Mouse (Mus musculus): ENCODE measurements around the gene Gm49661. TPM values are rescaled to one million over a fixed set of nuclear protein-coding genes. Genes with fewer than 3 reads are reported as not detected.
A peak's percentile ranks its signal among the peaks of the same experiment; 100 is the strongest.

Gene Gm49661
- polyA plus RNA-seq, 1 experiment from 2014 or later: not detected

- Histone ChIP-seq H3K4me2 (replicated peaks; ENCODE audit: low read depth) (peak overlapping the region; percentile 87; the same call in 1 of the 2 replicates), H3K36me3 (ENCODE audit: control insufficient read depth, insufficient read depth, low read length) (no peaks in the 10 kb centered on the region; the same call in 1 of the 2 replicates), H3K4me1 (replicated peaks; ENCODE audit: control insufficient read depth, insufficient read depth) (peaks cover 13% of the 10 kb centered on the region), H3K27me3 (ENCODE audit: control insufficient read depth, insufficient read depth, low read length) (no peaks in the 10 kb centered on the region), H3K27ac (replicated peaks) (peak overlapping the region; percentile 94), H3K9me3 (ENCODE audit: control insufficient read depth, low read length) (no peaks in the 10 kb centered on the region), H3K9ac (ENCODE audit: low read length) (no peak overlapping the region), H3K4me3 (ENCODE audit: low read depth, low read length) (no peak overlapping the region)
- WGBS: 88% methylated on average over 13 of the region's 13 CpGs
- TF ChIP-seq CTCF (IDR thresholded peaks at IDR 0.05; ENCODE audit: low read depth) (no peak), EP300 (optimal IDR thresholded peaks at IDR 0.05) (no peak)
- no peak for DNase-seq (ENCODE audit: low spot score)
- no peak for ATAC-seq (ENCODE audit: low FRiP score, low TSS enrichment)
These were observed 1.5 kb downstream of the Gm49661 start for GRCm38 (mm10) chr8:84967532-84968304.

DNA sequence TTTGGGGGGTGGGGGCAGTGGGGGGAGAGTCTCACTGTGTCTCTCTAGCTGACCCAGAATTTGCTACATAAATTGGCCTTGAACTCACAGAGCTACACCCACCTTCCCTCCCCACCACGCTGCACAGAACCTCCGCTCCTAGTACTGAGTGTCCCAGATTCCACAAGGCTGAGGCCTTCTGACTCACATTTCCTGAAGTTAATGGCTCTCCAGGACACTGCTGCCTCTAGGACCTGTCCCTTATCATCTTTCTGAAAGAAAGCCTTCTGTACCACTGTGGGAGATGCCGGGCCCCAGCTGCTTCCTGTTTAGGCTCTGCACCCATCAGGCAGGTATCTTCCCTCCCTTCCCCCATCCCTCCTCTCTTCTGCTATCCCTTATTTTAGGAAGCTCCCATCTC is 2.6 kb downstream of the Gm49661 start:
- no peak overlapping the region for H3K4me3 ChIP-seq (ENCODE audit: low read depth, low read length)
- peak overlapping the region; percentile 76 for H3K27ac ChIP-seq (replicated peaks)
- TF ChIP-seq CTCF (IDR thresholded peaks at IDR 0.05; ENCODE audit: low read depth) (no peak), EP300 (optimal IDR thresholded peaks at IDR 0.05) (no peak)
- no peak overlapping the region for H3K9ac ChIP-seq (ENCODE audit: low read length)
- H3K4me1 ChIP-seq (replicated peaks; ENCODE audit: control insufficient read depth, insufficient read depth): peaks cover 13% of the 10 kb centered on the region
- no peaks in the 10 kb centered on the region for H3K27me3 ChIP-seq (ENCODE audit: control insufficient read depth, insufficient read depth, low read length)
- DNase-seq (ENCODE audit: low spot score) (no peak), ATAC-seq (ENCODE audit: low FRiP score, low TSS enrichment) (peak; percentile 19; the same call in 1 of the 2 replicates)
- H3K4me2 ChIP-seq (replicated peaks; ENCODE audit: low read depth): peak overlapping the region; percentile 91; the same call in 1 of the 2 replicates
- WGBS: 29% methylated on average over 3 of the region's 3 CpGs
- H3K36me3 ChIP-seq (ENCODE audit: control insufficient read depth, insufficient read depth, low read length): peaks cover 2% of the 10 kb centered on the region
- H3K9me3 ChIP-seq (ENCODE audit: control insufficient read depth, low read length): no peaks in the 10 kb centered on the region

DNA sequence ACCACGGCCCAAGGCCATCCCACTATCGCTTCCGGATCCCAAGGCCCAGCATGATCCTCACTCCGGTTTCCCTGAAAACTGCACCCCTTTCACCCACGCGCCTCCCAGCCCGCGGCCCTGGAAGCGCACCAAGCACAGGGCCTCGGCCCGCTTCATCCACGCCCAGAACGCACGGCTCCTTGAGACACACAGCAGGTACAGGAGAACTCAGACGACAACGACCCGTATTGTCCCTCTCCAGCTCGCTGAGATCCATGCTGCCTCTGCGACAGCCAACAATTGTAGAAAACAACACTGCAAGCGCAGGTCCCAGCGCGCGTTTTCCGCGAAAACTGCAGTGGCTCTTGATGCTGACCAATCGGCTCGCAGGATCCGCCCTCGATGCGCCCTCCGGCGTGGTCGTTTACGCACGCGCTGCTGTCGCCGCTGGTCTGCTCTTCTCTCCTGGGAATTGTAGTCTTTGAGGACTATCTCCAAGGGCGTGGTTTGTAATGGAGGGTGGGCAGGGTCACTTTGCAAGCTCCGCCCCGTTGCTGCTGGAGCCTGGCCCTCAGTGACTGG is 3.4 kb downstream of the Gm49661 start:
- Histone ChIP-seq H3K27me3 (ENCODE audit: control insufficient read depth, insufficient read depth, low read length) (no peaks in the 10 kb centered on the region), H3K4me2 (replicated peaks; ENCODE audit: low read depth) (peak overlapping the region; percentile 91), H3K4me3 (ENCODE audit: low read depth, low read length) (peak overlapping the region; percentile 58), H3K4me1 (replicated peaks; ENCODE audit: control insufficient read depth, insufficient read depth) (peaks cover 10% of the 10 kb centered on the region), H3K9me3 (ENCODE audit: control insufficient read depth, low read length) (no peaks in the 10 kb centered on the region), H3K36me3 (ENCODE audit: control insufficient read depth, insufficient read depth, low read length) (peaks cover 2% of the 10 kb centered on the region), H3K27ac (replicated peaks) (peak overlapping the region; percentile 76), H3K9ac (ENCODE audit: low read length) (peak overlapping the region; percentile 65)
- under 1% methylated on average over 41 of the region's 41 CpGs for WGBS
- ATAC-seq (ENCODE audit: low FRiP score, low TSS enrichment) (peak; percentile 92), DNase-seq (ENCODE audit: low spot score) (peak; percentile 96)
- no peak for TF ChIP-seq EP300 (optimal IDR thresholded peaks at IDR 0.05)
- TF ChIP-seq CTCF (IDR thresholded peaks at IDR 0.05; ENCODE audit: low read depth): no peak

DNA sequence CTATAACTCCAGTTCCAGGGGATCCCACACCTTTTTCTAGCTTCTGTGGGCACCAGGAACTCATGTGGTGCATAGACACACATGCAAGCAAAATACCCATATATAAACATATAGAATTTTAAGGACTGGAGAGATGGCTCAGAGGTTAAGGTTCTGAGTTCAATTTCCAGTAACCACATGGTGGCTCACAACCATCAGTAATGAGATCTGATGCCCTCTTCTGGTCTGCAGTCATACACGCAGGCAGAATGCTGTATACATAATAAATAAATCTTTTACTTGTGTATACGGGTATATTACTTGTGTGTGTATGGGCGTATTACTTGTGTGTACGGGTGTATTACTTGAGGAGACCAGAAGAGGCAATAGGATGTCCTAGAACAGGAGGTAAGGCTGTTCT is 5.3 kb downstream of the Gm49661 start:
- no peak overlapping the region for H3K4me2 ChIP-seq (replicated peaks; ENCODE audit: low read depth)
- H3K4me3 ChIP-seq (ENCODE audit: low read depth, low read length): no peak overlapping the region
- peaks cover 2% of the 10 kb centered on the region; the same call in 1 of the 2 replicates for H3K36me3 ChIP-seq (ENCODE audit: control insufficient read depth, insufficient read depth, low read length)
- TF ChIP-seq EP300 (optimal IDR thresholded peaks at IDR 0.05) (no peak), CTCF (IDR thresholded peaks at IDR 0.05; ENCODE audit: low read depth) (peak; percentile 50)
- WGBS: 73% methylated on average over 4 of the region's 4 CpGs
- no peaks in the 10 kb centered on the region for H3K9me3 ChIP-seq (ENCODE audit: control insufficient read depth, low read length)
- H3K27ac ChIP-seq (replicated peaks): no peak overlapping the region
- H3K27me3 ChIP-seq (ENCODE audit: control insufficient read depth, insufficient read depth, low read length): no peaks in the 10 kb centered on the region
- no peak overlapping the region for H3K9ac ChIP-seq (ENCODE audit: low read length)
- no peak for ATAC-seq (ENCODE audit: low FRiP score, low TSS enrichment)
- DNase-seq (ENCODE audit: low spot score): no peak
- H3K4me1 ChIP-seq (replicated peaks; ENCODE audit: control insufficient read depth, insufficient read depth): peaks cover 5% of the 10 kb centered on the region; the same call in 1 of the 2 replicates

- peaks cover 5% of the 10 kb centered on the region for H3K36me3 ChIP-seq (ENCODE audit: control insufficient read depth, insufficient read depth, low read length)
- 92% methylated on average over 7 of the region's 7 CpGs for WGBS
- no peak for ATAC-seq (ENCODE audit: low FRiP score, low TSS enrichment)
These were observed 9.4 kb downstream of the Gm49661 start for GRCm38 (mm10) chr8:84959811-84960210.

GRCm38 (mm10) chr8:84956768-84957167 is 12.5 kb downstream of the Gm49661 start:
- H3K4me3 ChIP-seq (ENCODE audit: low read depth, low read length): no peak overlapping the region
- peaks cover 3% of the 10 kb centered on the region for H3K36me3 ChIP-seq (ENCODE audit: control insufficient read depth, insufficient read depth, low read length)
- 51% methylated on average over 2 of the region's 2 CpGs for WGBS

More at GRCm38 (mm10) chr8:84959811-84960210, 9.4 kb downstream of the Gm49661 start:
- no peak for DNase-seq (ENCODE audit: low spot score)
- no peak overlapping the region for H3K27ac ChIP-seq (replicated peaks)
- no peaks in the 10 kb centered on the region for H3K27me3 ChIP-seq (ENCODE audit: control insufficient read depth, insufficient read depth, low read length)
- no peaks in the 10 kb centered on the region for H3K9me3 ChIP-seq (ENCODE audit: control insufficient read depth, low read length)
- no peak overlapping the region for H3K4me3 ChIP-seq (ENCODE audit: low read depth, low read length)
- no peak for TF ChIP-seq CTCF (IDR thresholded peaks at IDR 0.05; ENCODE audit: low read depth)
- no peak for TF ChIP-seq EP300 (optimal IDR thresholded peaks at IDR 0.05)
- H3K9ac ChIP-seq (ENCODE audit: low read length): no peak overlapping the region
- H3K4me2 ChIP-seq (replicated peaks; ENCODE audit: low read depth): no peak overlapping the region
- H3K4me1 ChIP-seq (replicated peaks; ENCODE audit: control insufficient read depth, insufficient read depth): no peaks in the 10 kb centered on the region

More at GRCm38 (mm10) chr8:84956768-84957167, 12.5 kb downstream of the Gm49661 start:
- peak; percentile 91 for TF ChIP-seq CTCF (IDR thresholded peaks at IDR 0.05; ENCODE audit: low read depth)
- TF ChIP-seq EP300 (optimal IDR thresholded peaks at IDR 0.05): no peak
- Histone ChIP-seq H3K9ac (ENCODE audit: low read length) (no peak overlapping the region), H3K4me2 (replicated peaks; ENCODE audit: low read depth) (no peak overlapping the region), H3K4me1 (replicated peaks; ENCODE audit: control insufficient read depth, insufficient read depth) (peaks cover 3% of the 10 kb centered on the region; the same call in 1 of the 2 replicates), H3K9me3 (ENCODE audit: control insufficient read depth, low read length) (no peaks in the 10 kb centered on the region), H3K27ac (replicated peaks) (no peak overlapping the region), H3K27me3 (ENCODE audit: control insufficient read depth, insufficient read depth, low read length) (no peaks in the 10 kb centered on the region)
- ATAC-seq (ENCODE audit: low FRiP score, low TSS enrichment): no peak
- DNase-seq (ENCODE audit: low spot score): peak; percentile 83
